Mouse (Mus musculus) stomach, postnatal 0 days (tissue): ENCODE measurements around the gene G3bp1. TPM values are rescaled to one million over a fixed set of nuclear protein-coding genes. Genes with fewer than 3 reads are reported as not detected.
A peak's percentile ranks its signal among the peaks of the same experiment; 100 is the strongest.

ENCODE experiments used
- ATAC-seq: fragments of 200-750 bp; cut with Nextera tagmentation; 2 replicates; pipeline ENCODE4 v1.8.0; 2017; ENCODE audit not compliant: low FRiP score, low TSS enrichment
- DNase-seq: peaks from one replicate; pipeline ENCODE4 v3.0.0-alpha.2; 2016; ENCODE audit warnings: low spot score
- H3K27ac ChIP-seq: fragments of 300-500 bp; sonication (generic); replicated peaks from 2 replicates; pipeline ENCODE4 v1.5.1; 2014; ENCODE audit warnings: mild to moderate bottlenecking, control low read depth
- H3K27me3 ChIP-seq: fragments of 300-500 bp; sonication (generic); 2 replicates; pipeline ENCODE4 v1.6.1; 2014; ENCODE audit warnings: low read length; ENCODE audit not compliant: control insufficient read depth, insufficient read depth
- H3K36me3 ChIP-seq: fragments of 300-500 bp; sonication (generic); 2 replicates; pipeline ENCODE4 v1.6.1; 2014; ENCODE audit warnings: low read length, mixed read lengths; ENCODE audit not compliant: control insufficient read depth, insufficient read depth
- H3K4me1 ChIP-seq: fragments of 300-500 bp; sonication (generic); replicated peaks from 2 replicates; pipeline ENCODE4 v1.6.1; 2014; ENCODE audit warnings: antibody characterized with exemption; ENCODE audit not compliant: control insufficient read depth, insufficient read depth
- H3K4me2 ChIP-seq: fragments of 300-500 bp; sonication (generic); replicated peaks from 2 replicates; pipeline ENCODE4 v1.6.1; 2014; ENCODE audit warnings: low read depth, mild to moderate bottlenecking, control low read depth, moderate library complexity
- H3K4me3 ChIP-seq: fragments of 300-500 bp; sonication (generic); 2 replicates; pipeline ENCODE4 v1.5.1; 2014; ENCODE audit warnings: low read depth, low read length, control low read depth
- H3K9ac ChIP-seq: fragments of 300-500 bp; sonication (generic); 2 replicates; pipeline ENCODE4 v1.6.1; 2014; ENCODE audit warnings: mild to moderate bottlenecking, low read length, control low read depth, mixed read lengths
- H3K9me3 ChIP-seq: fragments of 300-500 bp; sonication (generic); 2 replicates; pipeline ENCODE4 v1.6.1; 2016; ENCODE audit warnings: low read length; ENCODE audit not compliant: control insufficient read depth
- CTCF ChIP-seq: IDR thresholded peaks from 2 replicates; pipeline ENCODE4 v1.5.1; 2016; ENCODE audit warnings: antibody characterized with exemption, low read depth, mild to moderate bottlenecking, moderate library complexity
- EP300 ChIP-seq: optimal IDR thresholded peaks from 2 replicates; pipeline ENCODE3; 2016; ENCODE audit warnings: antibody characterized with exemption
- WGBS: fragments of 180-500 bp; shearing (Covaris S2); extraction: QIAGEN DNeasy Blood & Tissue Kit; methylation state at CpG from one replicate; pipeline ENCODE4 v1.1.7; 2014; 5-methylcytosine and 5-hydroxymethylcytosine counted together
- microRNA-seq: library from miRNA; unstranded; fragments of <30 nt; microRNA quantifications from one replicate; pipeline ENCODE4, GENCODE M21; 2016
- polyA plus RNA-seq: library from polyadenylated mRNA; unstranded; fragments of >200 nt; fragmentation: Nextera tagmentation; extraction: Ambion mirVana; gene quantifications from 2 replicates; pipeline ENCODE4 v1.2.1, GENCODE M21; 2015

Gene G3bp1
- polyA plus RNA-seq, 1 experiment from 2014 or later: 59.5 TPM

GRCm38 (mm10) chr11:55534766-55535165 lies 65.3 kb downstream of the G3bp1 start:
- ATAC-seq: no peak
- H3K9me3 ChIP-seq: no peaks in the 10 kb centered on the region
- WGBS: 44% methylated on average over 2 of the region's 2 CpGs
- no peak overlapping the region for H3K9ac ChIP-seq
- H3K4me2 ChIP-seq: no peak overlapping the region
- DNase-seq: no peak
- H3K27me3 ChIP-seq: no peaks in the 10 kb centered on the region
- no peaks in the 10 kb centered on the region for H3K4me1 ChIP-seq
- no peak overlapping the region for H3K4me3 ChIP-seq
- TF ChIP-seq EP300: no peak
- no peak for TF ChIP-seq CTCF
- H3K27ac ChIP-seq: no peak overlapping the region
- no peaks in the 10 kb centered on the region for H3K36me3 ChIP-seq

- no peak overlapping the region for H3K4me3 ChIP-seq
- H3K9ac ChIP-seq: no peak overlapping the region
- no peaks in the 10 kb centered on the region for H3K27me3 ChIP-seq
- WGBS: 55% methylated on average over 7 of the region's 7 CpGs
- no peaks in the 10 kb centered on the region for H3K4me1 ChIP-seq
- DNase-seq (no peak), ATAC-seq (no peak)
- no peak overlapping the region for H3K27ac ChIP-seq
- H3K4me2 ChIP-seq: no peak overlapping the region
- TF ChIP-seq EP300: no peak
- no peak for TF ChIP-seq CTCF
- H3K36me3 ChIP-seq: no peaks in the 10 kb centered on the region
- no peaks in the 10 kb centered on the region for H3K9me3 ChIP-seq
These were observed 72.6 kb downstream of the G3bp1 start for GRCm38 (mm10) chr11:55542128-55542527.

GRCm38 (mm10) chr11:55542671-55543070 lies 73.2 kb downstream of the G3bp1 start:
- no peaks in the 10 kb centered on the region for H3K36me3 ChIP-seq
- no peak overlapping the region for H3K27ac ChIP-seq
- no peaks in the 10 kb centered on the region for H3K9me3 ChIP-seq
- H3K4me1 ChIP-seq: no peaks in the 10 kb centered on the region
- DNase-seq (no peak), ATAC-seq (no peak)
- H3K4me3 ChIP-seq: no peak overlapping the region
- no peak for TF ChIP-seq EP300
- TF ChIP-seq CTCF: no peak
- no peak overlapping the region for H3K4me2 ChIP-seq
- 54% methylated on average over 4 of the region's 4 CpGs for WGBS
- H3K9ac ChIP-seq: no peak overlapping the region
- no peaks in the 10 kb centered on the region for H3K27me3 ChIP-seq

- Histone ChIP-seq H3K36me3 (no peaks in the 10 kb centered on the region), H3K4me2 (no peak overlapping the region), H3K27ac (no peak overlapping the region), H3K4me1 (no peaks in the 10 kb centered on the region), H3K9me3 (no peaks in the 10 kb centered on the region), H3K27me3 (no peaks in the 10 kb centered on the region), H3K4me3 (no peak overlapping the region), H3K9ac (no peak overlapping the region)
- DNase-seq: no peak
- no peak for ATAC-seq
- 77% methylated on average over 1 of the region's 1 CpGs for WGBS
- TF ChIP-seq EP300: no peak
- peak; percentile 16; the same call in 1 of the 2 replicates for TF ChIP-seq CTCF
These were observed 76.2 kb downstream of the G3bp1 start for GRCm38 (mm10) chr11:55545690-55546089.

Small RNA genes within 50 kb of the gene (microRNA-seq; reads per million reads assigned to microRNA genes)
- not detected for gene Mir7652

Other genes with a start within 250 kb of the G3bp1 start
- 0.61 and 0.69 TPM in 2 replicates for gene Fat2, start 133.1 kb upstream of the G3bp1 start, polyA plus RNA-seq
- gene Sparc, start 46.5 kb upstream of the G3bp1 start, polyA plus RNA-seq: 1,616 and 1,849 TPM in 2 replicates
- gene Atox1, start 8.4 kb upstream of the G3bp1 start, polyA plus RNA-seq: 508 and 530 TPM in 2 replicates
- gene Glra1, start 138.5 kb downstream of the G3bp1 start, polyA plus RNA-seq: 0.06 TPM in 1 of 2 replicates, not detected in the other